Mouse (Mus musculus) CH12.LX (cell line): ENCODE measurements around the gene Pqlc2. TPM values are rescaled to one million over a fixed set of nuclear protein-coding genes. Genes with fewer than 3 reads are reported as not detected.

Source experiments
- DNase-seq: peaks from one replicate; pipeline ENCODE4 v3.0.0-alpha.2; 2013; ENCODE audit errors: extremely low read depth
- H3K27ac ChIP-seq: 2 replicates; pipeline ENCODE4 v1.5.1; 2012; ENCODE audit warnings: low read depth, mild to moderate bottlenecking, control low read depth, moderate library complexity; ENCODE audit not compliant: insufficient read depth
- H3K27me3 ChIP-seq: replicated peaks from 2 replicates; pipeline ENCODE3; 2012; ENCODE audit warnings: inconsistent platforms
- H3K36me3 ChIP-seq, 2 experiments: replicated peaks in 1 of 2; 2 replicates each; pipeline versions ENCODE3 to v1.6.1; 2012; ENCODE audit warnings: inconsistent platforms in 1 of 2, low read length in 1 of 2, mild to moderate bottlenecking in 1 of 2, mixed read lengths in 1 of 2, moderate library complexity in 1 of 2; ENCODE audit not compliant: control insufficient read depth in 1 of 2, insufficient read depth in 1 of 2
- H3K4me1 ChIP-seq, 2 experiments: 2 replicates each; pipeline ENCODE4 v1.6.1; 2012; ENCODE audit warnings: inconsistent platforms in 1 of 2, moderate library complexity in 1 of 2; ENCODE audit not compliant: insufficient read depth in 2 of 2, control insufficient read depth in 1 of 2
- H3K4me2 ChIP-seq: 2 replicates; pipeline ENCODE4 v1.6.1; 2012; ENCODE audit warnings: low read depth, mild to moderate bottlenecking, control low read depth; ENCODE audit not compliant: poor library complexity, insufficient read depth, severe bottlenecking
- H3K4me3 ChIP-seq, 3 experiments: fragments of 150-350 bp in 1 of 3; sonication (generic) in 1 of 3; replicated peaks in 1 of 3; 2 replicates each; pipeline versions ENCODE3 to v1.5.1; 2011 to 2012; ENCODE audit warnings: low read depth in 2 of 3, low read length in 2 of 3, mild to moderate bottlenecking in 2 of 3, moderate library complexity in 2 of 3, control low read depth in 1 of 3, improper control_type of control experiment in 1 of 3, inconsistent platforms in 1 of 3, mixed read lengths in 1 of 3; ENCODE audit not compliant: poor library complexity in 1 of 3
- H3K79me2 ChIP-seq: replicated peaks from 2 replicates; pipeline ENCODE4 v1.6.1; 2012; ENCODE audit warnings: mild to moderate bottlenecking, moderate library complexity; ENCODE audit not compliant: control insufficient read depth, poor library complexity, insufficient read depth, severe bottlenecking; ENCODE audit errors: extremely low read depth
- H3K9ac ChIP-seq: 2 replicates; pipeline ENCODE4 v1.6.1; 2012; ENCODE audit warnings: low read depth, mild to moderate bottlenecking, control low read depth, moderate library complexity; ENCODE audit not compliant: insufficient read depth
- H3K9me3 ChIP-seq: replicated peaks from 2 replicates; pipeline ENCODE3; 2012; ENCODE audit warnings: low read length, inconsistent platforms, mixed read lengths
- BHLHE40 ChIP-seq: IDR thresholded peaks from 2 replicates; pipeline ENCODE4 v1.6.1; 2011; ENCODE audit warnings: mild to moderate bottlenecking, low read depth, low read length, improper control_type of control experiment
- CHD1 ChIP-seq: IDR thresholded peaks from 2 replicates; pipeline ENCODE4 v1.6.1; 2012; ENCODE audit warnings: low read depth, low read length, improper control_type of control experiment, inconsistent platforms
- CTCF ChIP-seq, 2 experiments: IDR thresholded peaks in 1 of 2; conservative IDR thresholded peaks in 1 of 2; 2 replicates each; pipeline ENCODE4 v1.5.1; 2011 to 2012; ENCODE audit warnings: low read depth in 2 of 2, low read length in 2 of 2, improper control_type of control experiment in 1 of 2, inconsistent platforms in 1 of 2, mild to moderate bottlenecking in 1 of 2, moderate library complexity in 1 of 2
- EP300 ChIP-seq: IDR thresholded peaks from 2 replicates; pipeline ENCODE4 v1.6.1; 2011; ENCODE audit warnings: low read length, improper control_type of control experiment
- JUN ChIP-seq: IDR thresholded peaks from 2 replicates; pipeline ENCODE4 v1.6.1; 2011; ENCODE audit warnings: low read depth, mild to moderate bottlenecking, low read length, improper control_type of control experiment, moderate library complexity; ENCODE audit not compliant: insufficient read depth
- JUND ChIP-seq: conservative IDR thresholded peaks from 2 replicates; pipeline ENCODE4 v1.6.1; 2011; ENCODE audit warnings: low read depth, low read length, improper control_type of control experiment
- KAT2A ChIP-seq: IDR thresholded peaks from 2 replicates; pipeline ENCODE4 v1.6.1; 2012; ENCODE audit warnings: low read length, improper control_type of control experiment, inconsistent platforms; ENCODE audit not compliant: insufficient replicate concordance
- MAX ChIP-seq: IDR thresholded peaks from 2 replicates; pipeline ENCODE4 v1.6.1; 2011; ENCODE audit warnings: low read length, improper control_type of control experiment
- MAZ ChIP-seq: IDR thresholded peaks from 2 replicates; pipeline ENCODE4 v1.6.1; 2012; ENCODE audit warnings: low read depth, mild to moderate bottlenecking, inconsistent platforms, low read length, improper control_type of control experiment, moderate library complexity
- MEF2A ChIP-seq: IDR thresholded peaks from 2 replicates; pipeline ENCODE4 v1.6.1; 2014; ENCODE audit warnings: low read depth, mild to moderate bottlenecking, inconsistent platforms, low read length, improper control_type of control experiment, borderline replicate concordance
- MXI1 ChIP-seq: IDR thresholded peaks from 2 replicates; pipeline ENCODE4 v1.6.1; 2011; ENCODE audit warnings: mild to moderate bottlenecking, low read depth, low read length, improper control_type of control experiment
- MYC ChIP-seq: IDR thresholded peaks from 2 replicates; pipeline ENCODE4 v1.6.1; 2011; ENCODE audit warnings: low read depth, mild to moderate bottlenecking, improper control_type of control experiment, low read length
- NELFE ChIP-seq: IDR thresholded peaks from 2 replicates; pipeline ENCODE4 v1.6.1; 2011; ENCODE audit warnings: low read depth, low read length, improper control_type of control experiment
- NRF1 ChIP-seq: IDR thresholded peaks from 2 replicates; pipeline ENCODE4 v1.6.1; 2014; ENCODE audit warnings: low read depth, mild to moderate bottlenecking, inconsistent platforms, low read length, improper control_type of control experiment, moderate library complexity
- PAX5 ChIP-seq: IDR thresholded peaks from 2 replicates; pipeline ENCODE4 v1.6.1; 2012; ENCODE audit warnings: low read length, inconsistent platforms, mixed read lengths
- POLR2A ChIP-seq: IDR thresholded peaks from 2 replicates; pipeline ENCODE4 v1.6.1; 2011; ENCODE audit warnings: low read depth, mild to moderate bottlenecking, improper control_type of control experiment, low read length
- TBP ChIP-seq: conservative IDR thresholded peaks from 2 replicates; pipeline ENCODE4 v1.6.1; 2011; ENCODE audit warnings: low read depth, low read length, improper control_type of control experiment
- UBTF ChIP-seq: IDR thresholded peaks from 2 replicates; pipeline ENCODE4 v1.6.1; 2012; ENCODE audit warnings: low read depth, mild to moderate bottlenecking, inconsistent platforms, low read length, improper control_type of control experiment, moderate library complexity
- USF1 ChIP-seq: IDR thresholded peaks from 2 replicates; pipeline ENCODE4 v1.6.1; 2014; ENCODE audit warnings: low read depth, mild to moderate bottlenecking, inconsistent platforms, low read length, improper control_type of control experiment
- USF2 ChIP-seq: conservative IDR thresholded peaks from 2 replicates; pipeline ENCODE4 v1.6.1; 2011; ENCODE audit warnings: low read depth, low read length, improper control_type of control experiment
- ZC3H11A ChIP-seq: IDR thresholded peaks from 2 replicates; pipeline ENCODE4 v1.6.1; 2012; ENCODE audit warnings: low read depth, mild to moderate bottlenecking, inconsistent platforms, low read length, improper control_type of control experiment
- ZKSCAN1 ChIP-seq: IDR thresholded peaks from 2 replicates; pipeline ENCODE4 v1.6.1; 2012; ENCODE audit warnings: low read depth, inconsistent platforms, low read length, improper control_type of control experiment, borderline replicate concordance
- ZMIZ1 ChIP-seq: IDR thresholded peaks from 2 replicates; pipeline ENCODE4 v1.6.1; 2012; ENCODE audit warnings: low read depth, mild to moderate bottlenecking, inconsistent platforms, low read length, improper control_type of control experiment
- ZNF384 ChIP-seq: IDR thresholded peaks from 2 replicates; pipeline ENCODE4 v1.6.1; 2012; ENCODE audit warnings: low read depth, low read length, improper control_type of control experiment, inconsistent platforms
- dilution Hi-C: fragments of 300-500 bp; cut with MboI; formaldehyde crosslinking; loops from 2 replicates; pipeline ENCODE4 v1.14.3; 2020; ENCODE audit warnings: low sequenced_read_pairs; ENCODE audit not compliant: extremely low pct_unique_long_range_greater_than_20kb, extremely low pct_ligation_motif_present
- in situ Hi-C: fragments of 300-500 bp; cut with MboI; formaldehyde crosslinking; loops from 3 replicates; pipeline ENCODE4 v1.14.3; 2019; ENCODE audit warnings: low sequenced_read_pairs, low pct_ligation_motif_present, low pct_unique_long_range_greater_than_20kb, mixed read lengths
- polyA plus RNA-seq: library from polyadenylated mRNA; unstranded; fragments of >175 nt; gene quantifications from 2 replicates; pipeline ENCODE4 v1.2.1, GENCODE M21; 2012; ENCODE audit warnings: low read depth; ENCODE audit not compliant: insufficient read length
- total RNA-seq, 2 experiments: library from RNA; depleted of rRNA; stranded (reverse); fragments of 300-350 nt in 1 of 2; fragments of >200 nt in 1 of 2; gene quantifications; 2 replicates each; pipeline ENCODE4 v1.2.3; 2012 to 2014

Gene Pqlc2
- total and polyA plus RNA-seq, 3 experiments, result 6.2 to 8.1 (median 6.8) TPM

DNA sequence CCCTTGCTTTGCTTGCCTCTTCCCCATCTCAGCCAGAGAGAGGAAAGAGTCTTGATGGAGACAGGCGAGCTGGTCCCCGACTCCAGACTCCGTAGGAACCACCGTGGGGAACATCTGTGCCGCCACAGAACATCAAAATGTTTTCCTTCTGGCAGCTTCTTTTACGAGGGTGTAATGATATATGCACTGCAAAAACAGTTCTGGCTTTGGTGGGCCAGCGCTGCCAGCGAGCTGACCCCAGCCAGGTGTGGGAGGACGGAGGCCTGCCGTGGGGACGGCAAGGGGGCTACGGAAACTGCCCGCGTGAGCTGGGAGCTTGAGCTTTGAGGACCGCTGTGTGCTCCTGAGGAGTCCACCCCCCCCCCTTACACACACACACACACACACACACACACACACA lies 25.6 kb downstream of the Pqlc2 start:
- H3K4me3 ChIP-seq, result no peak overlapping the region

DNA sequence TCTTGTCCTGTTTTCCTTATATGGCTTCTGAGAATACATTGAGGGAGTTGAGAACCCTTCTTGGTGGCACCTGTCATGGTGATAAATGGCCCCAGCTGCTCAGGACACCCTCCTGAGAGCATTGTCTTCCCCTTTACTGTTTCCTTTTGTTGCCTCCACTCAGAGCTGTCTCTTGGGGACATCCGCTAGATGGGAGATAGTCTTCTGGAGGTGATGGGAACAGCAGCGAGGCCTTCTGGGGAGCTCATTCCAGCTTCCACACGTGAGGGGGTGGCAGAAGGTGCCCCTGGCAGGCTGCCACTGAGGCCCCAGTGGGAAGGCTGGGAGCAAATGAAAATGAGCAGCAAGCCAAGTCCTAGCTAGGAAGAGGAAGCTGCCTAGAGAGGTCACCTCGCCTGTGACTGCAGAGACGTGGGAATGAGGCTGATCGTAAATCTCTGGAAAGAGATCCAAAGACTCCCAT lies 27.5 kb downstream of the Pqlc2 start:
- in situ Hi-C loops, result loop anchor here (10.0 kb wide), 1 partner anchor 198 kb away; no protein-coding TSS in a partner anchor

More for the DNA sequence above, 25.6 kb downstream of the Pqlc2 start:
- Histone ChIP-seq H3K27me3 (no peaks in the 10 kb centered on the region), H3K36me3 (peaks cover 78 to 99% of the 10 kb centered on the region in 2 experiments), H3K79me2 (no peaks in the 10 kb centered on the region), H3K9me3 (no peaks in the 10 kb centered on the region), H3K4me2 (no peak overlapping the region), H3K4me1 (no peaks in the 10 kb centered on the region), H3K27ac (no peak overlapping the region), H3K9ac (no peak overlapping the region)
- dilution Hi-C loops, result no loop called here
- in situ Hi-C loops, result loop anchor here (10.0 kb wide), 1 partner anchor 200 kb away; no protein-coding TSS in a partner anchor
- no peak for TF ChIP-seq UBTF
- no peak for TF ChIP-seq MYC
- no peak for TF ChIP-seq EP300
- TF ChIP-seq ZNF384, result no peak
- TF ChIP-seq MXI1, result no peak
- TF ChIP-seq NELFE, result no peak
- no peak for TF ChIP-seq JUND
- TF ChIP-seq KAT2A, result no peak
- TF ChIP-seq MAZ, result no peak
- no peak for TF ChIP-seq CHD1
- TF ChIP-seq JUN, result no peak
- no peak for TF ChIP-seq USF1
- TF ChIP-seq ZKSCAN1, result no peak
- DNase-seq, result no peak

More for the DNA sequence above, 27.5 kb downstream of the Pqlc2 start:
- dilution Hi-C loops, result no loop called here
- Histone ChIP-seq H3K9ac (no peak overlapping the region), H3K4me3 (no peak overlapping the region), H3K4me2 (no peak overlapping the region), H3K36me3 (peaks cover 72 to 96% of the 10 kb centered on the region in 2 experiments), H3K27me3 (no peaks in the 10 kb centered on the region), H3K4me1 (no peaks in the 10 kb centered on the region), H3K79me2 (no peaks in the 10 kb centered on the region), H3K27ac (no peak overlapping the region), H3K9me3 (no peaks in the 10 kb centered on the region)
- TF ChIP-seq ZMIZ1 (no peak), POLR2A (no peak), MXI1 (no peak), BHLHE40 (no peak), NRF1 (no peak), ZC3H11A (no peak), MAX (no peak), UBTF (no peak), PAX5 (no peak), CHD1 (no peak), CTCF (conservative IDR thresholded peaks at IDR 0.05 in 1 of 2, IDR thresholded peaks at IDR 0.05 in 1 of 2; ENCODE audit: low read depth in 2 of 2, low read length in 2 of 2) (no peak), NELFE (no peak), USF2 (no peak), ZKSCAN1 (no peak), MEF2A (no peak), TBP (no peak), EP300 (no peak), JUND (no peak)
- DNase-seq, result no peak
